Mouse (Mus musculus) macrophage (primary cell): ENCODE measurements around the gene Tatdn3. TPM values are rescaled to one million over a fixed set of nuclear protein-coding genes. Genes with fewer than 3 reads are reported as not detected.

Experiments
- H3K27ac ChIP-seq: fragments of 350-480 bp; formaldehyde crosslinking; 2 replicates; pipeline ENCODE4 v1.9.0; 2021
- H3K36me3 ChIP-seq: fragments of 350-480 bp; formaldehyde crosslinking; 2 replicates; pipeline ENCODE4 v1.9.0; 2021; ENCODE audit errors: inconsistent target
- H3K4me3 ChIP-seq: fragments of 350-480 bp; formaldehyde crosslinking; 2 replicates; pipeline ENCODE4 v1.9.0; 2021; ENCODE audit errors: inconsistent target
- H3K79me2 ChIP-seq: fragments of 350-480 bp; formaldehyde crosslinking; 2 replicates; pipeline ENCODE4 v1.9.0; 2021; ENCODE audit errors: inconsistent target
- WGBS: methylation state at CpG from one replicate; pipeline ENCODE4 v1.1.7; 2026; ENCODE audit warnings: inconsistent platforms; ENCODE audit not compliant: missing documents; 5-methylcytosine and 5-hydroxymethylcytosine counted together
- polyA plus RNA-seq: library from polyadenylated mRNA; stranded (reverse); fragments of 250-400 nt; gene quantifications from 3 replicates; pipeline ENCODE4 v1.2.4, GENCODE M21; 2018; ENCODE audit warnings: inconsistent platforms

Tatdn3 gene
- polyA plus RNA-seq, 1 experiment from 2014 or later: 7.7 TPM

DNA sequence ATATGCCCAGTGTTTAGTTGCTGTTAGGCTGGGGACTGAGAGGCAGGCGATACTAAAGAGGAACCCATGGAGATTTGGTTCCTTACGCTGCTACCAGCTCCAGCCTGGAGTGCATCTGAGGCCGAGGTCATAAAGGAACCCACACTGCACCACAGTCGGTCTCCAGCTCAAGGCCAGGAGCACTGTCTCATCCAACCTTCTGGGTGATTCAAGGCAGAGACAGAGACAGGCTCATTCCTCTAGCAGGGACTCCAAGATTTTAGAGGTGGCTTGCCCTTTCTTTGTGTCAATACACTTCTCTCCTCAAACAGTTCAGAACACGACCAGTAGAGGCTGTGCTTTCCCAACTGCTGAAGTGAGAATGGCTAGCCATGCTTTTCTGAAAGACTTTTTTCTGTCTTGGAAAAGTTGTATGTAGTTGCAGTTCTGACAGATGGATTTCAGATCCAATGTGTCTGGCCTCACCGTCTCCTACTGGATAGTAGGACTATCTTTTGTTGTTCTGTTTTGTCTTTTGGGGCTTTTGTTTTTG lies 66.3 kb downstream of the Tatdn3 start:
- Histone ChIP-seq H3K36me3 (no peaks in the 10 kb centered on the region), H3K79me2 (no peaks in the 10 kb centered on the region), H3K4me3 (no peak overlapping the region), H3K27ac (peak overlapping the region; percentile 97)
- WGBS: 63% methylated on average over 6 of the region's 6 CpGs

Other genes with a start within 250 kb of the Tatdn3 start
- 16.6 to 20.5 TPM (median 19.7 TPM) in 3 replicates for gene Rps6kc1, start 151.2 kb downstream of the Tatdn3 start, polyA plus RNA-seq
- gene Angel2, start 137.8 kb downstream of the Tatdn3 start, polyA plus RNA-seq: 22.8 to 32.8 TPM (median 31.0 TPM) in 3 replicates
- gene Vash2, start 83.6 kb downstream of the Tatdn3 start, polyA plus RNA-seq: 1.9 to 3.0 TPM (median 2.0 TPM) in 3 replicates
- 58.5 to 74.7 TPM (median 60.7 TPM) in 3 replicates for gene Flvcr1, start 36.8 kb downstream of the Tatdn3 start, polyA plus RNA-seq
- gene Spata45, start 26.3 kb downstream of the Tatdn3 start, polyA plus RNA-seq: not detected in 3 replicates
- 1.1 to 7.5 TPM (median 2.4 TPM) in 3 replicates for gene Nsl1, start 80 bp upstream of the Tatdn3 start, polyA plus RNA-seq
- 3.0 to 7.3 TPM (median 5.6 TPM) in 3 replicates for gene Batf3, start 34.9 kb upstream of the Tatdn3 start, polyA plus RNA-seq
- gene Fam71a, start 101.9 kb upstream of the Tatdn3 start, polyA plus RNA-seq: not detected in 3 replicates
- 201 to 678 TPM (median 211 TPM) in 3 replicates for gene Atf3, start 155.1 kb upstream of the Tatdn3 start, polyA plus RNA-seq